Mouse (Mus musculus) heart, embryonic 11.5 days (tissue): ENCODE data around the gene Defb36. TPM values are rescaled to one million over a fixed set of nuclear protein-coding genes. Genes with fewer than 3 reads are reported as not detected.

Source experiments
- ATAC-seq: fragments of 200-750 bp; cut with Nextera tagmentation; replicated peaks from 2 replicates; pipeline ENCODE4 v1.8.0; 2017; ENCODE audit warnings: moderate library complexity; ENCODE audit not compliant: insufficient number of reproducible peaks, low FRiP score, low TSS enrichment
- H3K27ac ChIP-seq: fragments of 300-500 bp; sonication (generic); 2 replicates; pipeline ENCODE4 v1.5.1; 2014; ENCODE audit warnings: mild to moderate bottlenecking, low read depth, low read length
- H3K27me3 ChIP-seq: fragments of 300-500 bp; sonication (generic); 2 replicates; pipeline ENCODE4 v1.6.1; 2014; ENCODE audit warnings: mild to moderate bottlenecking, low read length, mixed read lengths; ENCODE audit not compliant: control insufficient read depth, insufficient read depth
- H3K36me3 ChIP-seq: fragments of 300-500 bp; sonication (generic); 2 replicates; pipeline ENCODE4 v1.6.1; 2014; ENCODE audit warnings: mild to moderate bottlenecking, low read length, moderate library complexity, mixed read lengths; ENCODE audit not compliant: control insufficient read depth, insufficient read depth
- H3K4me1 ChIP-seq: fragments of 300-500 bp; sonication (generic); 2 replicates; pipeline ENCODE4 v1.6.1; 2014; ENCODE audit warnings: low read length; ENCODE audit not compliant: control insufficient read depth, insufficient read depth
- H3K4me2 ChIP-seq: fragments of 300-500 bp; sonication (generic); 2 replicates; pipeline ENCODE4 v1.6.1; 2014; ENCODE audit warnings: mild to moderate bottlenecking, moderate library complexity
- H3K4me3 ChIP-seq: fragments of 300-500 bp; sonication (generic); 2 replicates; pipeline ENCODE4 v1.5.1; 2014; ENCODE audit warnings: low read depth, low read length
- H3K9ac ChIP-seq: fragments of 300-500 bp; sonication (generic); 2 replicates; pipeline ENCODE4 v1.6.1; 2014; ENCODE audit warnings: mild to moderate bottlenecking, low read depth, low read length, moderate library complexity
- H3K9me3 ChIP-seq: fragments of 300-500 bp; sonication (generic); replicated peaks from 2 replicates; pipeline ENCODE4 v1.6.1; 2016; ENCODE audit warnings: low read length; ENCODE audit not compliant: control insufficient read depth
- WGBS: fragments of 180-500 bp; shearing (Covaris S2); extraction: QIAGEN DNeasy Blood & Tissue Kit; methylation state at CpG from one replicate; pipeline ENCODE4 v1.1.7; 2014; ENCODE audit not compliant: insufficient replicate concordance; 5-methylcytosine and 5-hydroxymethylcytosine counted together
- polyA plus RNA-seq: library from polyadenylated mRNA; unstranded; fragments of >200 nt; fragmentation: Nextera tagmentation; extraction: Ambion mirVana; gene quantifications from 2 replicates; pipeline ENCODE4 v1.2.1, GENCODE M21; 2014

Gene Defb36
- polyA plus RNA-seq, 1 experiment from 2014 or later, result not detected

DNA sequence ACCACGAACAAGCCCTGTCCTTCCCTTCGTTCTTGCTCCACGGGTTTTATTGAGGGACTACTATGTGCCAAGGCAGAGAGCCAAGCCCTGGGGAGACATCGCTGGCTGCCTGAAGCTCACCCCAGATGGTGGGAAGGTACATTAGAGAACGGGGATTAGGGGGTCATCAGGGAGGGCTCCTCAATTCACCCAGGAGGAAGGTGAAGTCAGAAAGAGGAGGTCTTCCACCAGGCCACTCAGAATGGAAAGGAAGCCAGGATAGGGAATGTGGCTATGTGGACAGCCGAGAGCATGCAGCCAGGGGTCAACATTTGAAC is 32.8 kb downstream of the Defb36 start:
- 66% methylated on average over 6 of the region's 6 CpGs for WGBS
- Histone ChIP-seq H3K9ac (no peak overlapping the region), H3K4me1 (peaks cover 26% of the 10 kb centered on the region), H3K4me2 (no peak overlapping the region), H3K27ac (peak overlapping the region; percentile 88), H3K4me3 (no peak overlapping the region), H3K27me3 (0 out of 2 replicates have a peak, but pooled peaks cover 2% of the 10 kb centered on the region), H3K36me3 (no peaks in the 10 kb centered on the region), H3K9me3 (no peaks in the 10 kb centered on the region)
- ATAC-seq, result no peak

DNA sequence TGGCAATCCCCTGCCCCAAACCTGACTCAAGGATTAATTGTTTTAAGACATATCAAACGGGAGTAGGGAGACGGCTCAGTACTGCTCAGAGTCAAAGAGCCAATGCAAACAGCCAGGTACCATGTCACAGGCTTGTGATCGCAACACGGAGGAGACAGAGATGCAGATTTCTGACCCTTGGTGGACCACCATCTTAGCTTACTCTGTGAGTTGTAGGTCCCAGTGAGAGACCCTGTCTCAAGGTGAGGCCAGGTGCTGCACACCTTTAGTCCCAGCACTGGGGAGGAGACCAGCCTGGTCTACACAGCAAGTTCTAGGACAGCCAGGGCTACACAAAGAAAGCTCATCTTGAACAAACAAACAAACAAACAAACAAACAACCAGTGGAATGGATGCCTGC is 33.3 kb downstream of the Defb36 start:
- Histone ChIP-seq H3K4me1 (peaks cover 26% of the 10 kb centered on the region), H3K9me3 (no peaks in the 10 kb centered on the region), H3K36me3 (no peaks in the 10 kb centered on the region), H3K27me3 (0 out of 2 replicates have a peak, but pooled peaks cover 2% of the 10 kb centered on the region), H3K27ac (peak overlapping the region; percentile 88), H3K9ac (no peak overlapping the region), H3K4me2 (no peak overlapping the region), H3K4me3 (no peak overlapping the region)
- ATAC-seq, result no peak
- 86% methylated on average over 4 of the region's 4 CpGs for WGBS

DNA sequence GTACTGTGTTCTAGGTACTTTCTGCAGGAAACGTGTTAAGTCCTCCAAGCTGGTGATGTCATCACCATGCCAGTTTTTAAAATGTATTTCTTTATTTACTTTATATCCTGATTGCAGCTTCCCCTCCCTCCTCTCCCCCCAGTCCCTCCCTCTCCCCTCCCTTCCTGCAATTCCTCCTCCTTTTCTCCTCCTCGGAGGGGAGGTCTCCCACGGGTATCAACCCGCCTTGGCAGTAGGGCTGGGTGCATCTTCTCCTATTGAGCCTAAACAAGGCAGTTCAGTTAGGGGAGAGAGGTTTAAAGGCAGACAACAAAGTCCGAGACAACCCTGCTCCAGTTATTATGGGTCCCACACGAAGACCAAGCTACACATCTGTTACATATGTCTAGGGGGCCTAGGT is 34.7 kb downstream of the Defb36 start:
- WGBS, result 51% methylated on average over 6 of the region's 6 CpGs
- Histone ChIP-seq H3K4me3 (no peak overlapping the region), H3K36me3 (no peaks in the 10 kb centered on the region), H3K9ac (no peak overlapping the region), H3K4me1 (peaks cover 15% of the 10 kb centered on the region), H3K27ac (peak overlapping the region; percentile 57), H3K27me3 (no peaks in the 10 kb centered on the region), H3K4me2 (no peak overlapping the region), H3K9me3 (no peaks in the 10 kb centered on the region)
- ATAC-seq, result no peak

DNA sequence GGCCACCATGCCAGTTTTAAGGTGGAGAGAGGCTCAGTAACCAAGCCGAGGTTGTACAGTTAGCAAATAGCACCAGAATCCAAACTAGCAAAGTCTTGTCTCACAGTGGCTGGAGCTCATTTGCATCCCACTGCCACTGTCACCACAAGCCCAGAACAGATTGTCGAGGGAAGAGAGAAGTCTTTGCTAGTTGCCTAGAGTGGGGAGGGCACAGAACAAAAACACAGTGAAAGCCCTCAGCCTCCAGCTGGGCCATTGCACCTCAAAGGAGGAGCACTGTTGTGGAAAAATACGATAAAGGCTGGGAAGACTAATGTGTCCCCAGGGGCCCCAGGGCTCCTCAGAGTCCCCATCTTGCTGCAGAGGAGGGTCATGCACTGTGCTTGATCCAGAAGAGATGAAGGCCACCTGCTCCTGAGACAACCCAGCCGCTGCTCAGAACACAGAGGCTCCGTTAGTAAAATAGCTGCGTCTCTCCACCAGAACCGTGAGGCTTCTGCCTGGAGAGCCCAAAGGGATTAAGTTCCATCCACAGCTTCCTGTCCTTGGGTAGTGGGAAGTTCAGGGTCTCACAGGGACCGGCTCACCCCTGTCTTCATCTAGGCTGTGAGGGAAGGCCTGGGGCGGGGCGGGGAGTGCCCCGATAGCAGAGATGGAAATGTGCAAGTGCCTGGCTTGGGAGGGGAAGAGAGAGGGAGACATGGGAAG is 35.4 kb downstream of the Defb36 start:
- Histone ChIP-seq H3K4me1 (peaks cover 15% of the 10 kb centered on the region), H3K4me2 (0 out of 2 replicates have a peak overlapping the region, but pooled peaks have one; percentile 14), H3K36me3 (no peaks in the 10 kb centered on the region), H3K4me3 (no peak overlapping the region), H3K27me3 (no peaks in the 10 kb centered on the region), H3K9ac (no peak overlapping the region), H3K9me3 (no peaks in the 10 kb centered on the region), H3K27ac (peak overlapping the region; percentile 57)
- WGBS, result 22% methylated on average over 11 of the region's 11 CpGs
- 0 out of 2 replicates have a peak, but pooled peaks have one; percentile 37 for ATAC-seq

DNA sequence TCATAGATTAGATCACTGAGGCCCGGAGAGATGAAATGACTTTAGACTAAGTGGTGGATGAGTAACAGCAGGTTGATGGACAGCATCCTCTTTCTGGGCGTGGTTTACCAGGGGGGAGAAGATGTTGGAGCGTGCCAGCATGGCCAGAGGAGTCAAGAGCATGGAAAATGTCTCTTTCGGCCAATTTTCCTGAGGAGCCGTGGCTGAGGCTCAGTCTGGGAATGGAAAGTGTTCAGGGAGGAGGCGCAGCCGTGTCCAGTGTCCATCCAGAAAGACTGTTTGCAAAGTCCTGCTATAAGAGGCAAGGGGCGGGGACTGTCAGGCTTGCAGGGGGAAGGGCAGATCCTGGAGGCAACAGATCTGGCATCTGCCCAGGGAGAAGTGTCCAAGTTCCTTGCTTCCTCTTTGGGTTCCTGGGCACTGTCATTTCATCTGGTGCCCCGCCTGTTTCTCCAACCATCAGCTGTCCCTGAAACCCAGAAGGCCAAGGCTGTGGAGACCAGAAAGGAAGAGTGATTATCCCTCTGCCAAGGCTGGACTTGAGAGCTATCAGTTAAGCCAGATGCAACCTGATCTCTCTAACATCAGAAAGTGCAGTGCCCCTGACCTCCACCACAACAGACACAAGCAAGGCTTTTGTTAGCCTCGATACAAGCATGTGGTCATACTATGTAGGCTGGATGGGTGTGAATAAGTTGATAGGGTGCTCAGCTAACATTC is 48.9 kb downstream of the Defb36 start:
- Histone ChIP-seq H3K4me2 (no peak overlapping the region), H3K4me3 (no peak overlapping the region), H3K36me3 (no peaks in the 10 kb centered on the region), H3K4me1 (peaks cover 11% of the 10 kb centered on the region), H3K9ac (no peak overlapping the region), H3K9me3 (no peaks in the 10 kb centered on the region), H3K27ac (no peak overlapping the region), H3K27me3 (no peaks in the 10 kb centered on the region)
- peak; percentile 48; the same call in 1 of the 2 replicates for ATAC-seq
- WGBS, result 49% methylated on average over 10 of the region's 10 CpGs

DNA sequence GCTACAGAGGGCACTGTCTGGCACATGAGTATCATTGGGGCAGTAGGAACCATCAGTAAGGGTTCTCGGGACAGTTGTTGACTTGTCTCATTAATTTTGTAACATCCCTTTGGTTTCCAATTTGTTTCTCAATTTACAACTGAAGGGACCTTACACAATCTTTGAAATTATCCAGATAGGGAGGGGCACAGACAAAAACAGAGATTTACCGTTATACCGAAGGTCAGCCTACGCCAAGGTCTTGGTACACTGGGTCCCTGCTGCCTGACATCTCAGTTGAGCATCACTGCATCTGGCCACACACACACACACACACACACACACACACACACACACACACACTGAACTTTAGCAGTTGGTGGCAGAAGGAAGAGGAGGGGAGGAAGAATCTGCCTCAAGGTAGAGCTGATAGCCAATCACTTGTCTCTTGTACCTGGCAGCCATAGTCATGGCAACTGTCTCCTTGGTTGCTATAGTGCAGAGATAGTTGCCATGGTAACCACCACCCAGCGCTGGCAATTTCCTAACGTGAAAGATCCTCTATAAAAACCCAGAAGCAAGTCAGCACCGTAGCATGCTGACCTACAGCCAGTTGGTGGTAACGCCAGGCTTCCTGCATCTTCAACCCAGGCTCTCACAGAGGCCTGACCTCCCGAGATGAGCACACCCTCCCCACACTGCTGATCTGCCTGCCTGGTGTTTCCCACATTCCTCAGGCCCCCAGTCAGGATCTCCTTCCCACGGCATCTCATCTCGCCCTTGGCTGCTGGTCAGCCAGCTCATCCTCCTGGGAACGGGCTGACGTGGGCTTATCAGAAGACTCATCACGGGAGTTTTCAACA is 50.0 kb downstream of the Defb36 start:
- no peaks in the 10 kb centered on the region for H3K36me3 ChIP-seq

DNA sequence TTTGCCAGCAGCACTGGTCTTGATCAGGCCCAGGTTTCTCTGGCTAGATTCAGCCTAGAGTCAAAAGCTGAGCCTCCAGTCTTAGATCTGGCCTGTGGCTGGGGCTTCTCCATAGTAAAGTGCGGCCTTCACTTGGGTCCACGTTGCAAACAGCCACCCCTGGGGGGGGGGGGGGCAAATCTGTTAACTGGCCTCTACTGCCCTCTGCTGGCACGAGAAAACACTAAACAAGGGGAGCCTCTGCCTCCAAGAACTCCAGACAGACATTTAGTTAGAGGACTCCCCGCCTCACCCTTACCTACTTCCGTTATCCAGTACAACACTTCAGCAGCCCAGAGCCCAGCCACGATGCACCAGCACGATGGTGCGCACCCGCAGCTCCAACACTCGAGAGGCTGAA is 53.3 kb downstream of the Defb36 start:
- no peak overlapping the region for H3K27ac ChIP-seq
- H3K36me3 ChIP-seq, result no peaks in the 10 kb centered on the region
- WGBS, result 57% methylated on average over 10 of the region's 10 CpGs
- no peak overlapping the region for H3K9ac ChIP-seq
- ATAC-seq, result no peak
- H3K4me1 ChIP-seq, result peaks cover 11% of the 10 kb centered on the region
- no peak overlapping the region for H3K4me3 ChIP-seq
- no peaks in the 10 kb centered on the region for H3K27me3 ChIP-seq
- no peaks in the 10 kb centered on the region for H3K9me3 ChIP-seq
- H3K4me2 ChIP-seq, result no peak overlapping the region

More for the DNA sequence above, 50.0 kb downstream of the Defb36 start:
- Histone ChIP-seq H3K27me3 (no peaks in the 10 kb centered on the region), H3K4me2 (no peak overlapping the region), H3K9me3 (no peaks in the 10 kb centered on the region), H3K4me1 (peaks cover 11% of the 10 kb centered on the region), H3K9ac (no peak overlapping the region), H3K27ac (peak overlapping the region; percentile 15; the same call in 1 of the 2 replicates), H3K4me3 (no peak overlapping the region)
- WGBS, result 32% methylated on average over 14 of the region's 14 CpGs
- no peak for ATAC-seq

DNA sequence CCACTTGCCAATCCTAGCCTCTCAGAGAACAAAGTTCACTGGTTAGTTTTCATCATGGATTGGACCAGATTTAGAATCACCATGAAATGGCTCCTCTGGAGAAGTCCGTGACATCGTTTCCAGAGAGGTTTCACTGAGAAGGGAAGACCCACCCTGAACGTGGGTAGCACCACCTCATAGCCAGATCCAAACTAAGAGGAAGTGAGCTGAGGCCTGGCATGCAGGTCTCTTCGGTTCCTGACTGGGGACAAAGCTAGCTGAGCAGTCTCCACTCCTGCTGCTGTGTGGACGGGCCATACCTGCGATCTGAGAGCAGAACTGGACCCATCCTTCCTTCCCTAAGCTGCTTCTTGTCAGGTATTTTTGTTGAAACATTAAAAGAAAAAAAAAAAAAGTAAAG is 57.0 kb downstream of the Defb36 start:
- WGBS, result 75% methylated on average over 6 of the region's 6 CpGs
- H3K4me1 ChIP-seq, result no peaks in the 10 kb centered on the region
- no peak for ATAC-seq
- no peak overlapping the region for H3K4me3 ChIP-seq
- no peaks in the 10 kb centered on the region for H3K27me3 ChIP-seq
- H3K27ac ChIP-seq, result no peak overlapping the region
- no peak overlapping the region for H3K4me2 ChIP-seq
- H3K36me3 ChIP-seq, result no peaks in the 10 kb centered on the region
- H3K9me3 ChIP-seq, result no peaks in the 10 kb centered on the region
- H3K9ac ChIP-seq, result no peak overlapping the region
